Mouse (Mus musculus): ENCODE data around the gene Gm20716. TPM values are rescaled to one million over a fixed set of nuclear protein-coding genes. Genes with fewer than 3 reads are reported as not detected.

Gm20716 gene
- 15.6 and 16.7 TPM in 2 replicates for polyA plus RNA-seq (2016; fragmentation: Nextera tagmentation; extraction: Ambion mirVana)

GRCm38 (mm10) chr2:168230026-168230728 lies at the start of gene Gm20716, which contains the start of the genes Dpm1 and Mocs3:
TSS of gene Gm20716 (minus strand) at chr2:168230364.
TSS of gene Dpm1 (minus strand) at chr2:168230591.
TSS of gene Mocs3 (plus strand) at chr2:168230622.
- Histone ChIP-seq H3K27me3 (ENCODE audit: insufficient read depth, poor library complexity, severe bottlenecking) (no peaks in the 10 kb centered on the region), H3K36me3 (peaks cover 60% of the 10 kb centered on the region)
- under 1% methylated on average over 73 of the region's 73 CpGs for WGBS

DNA sequence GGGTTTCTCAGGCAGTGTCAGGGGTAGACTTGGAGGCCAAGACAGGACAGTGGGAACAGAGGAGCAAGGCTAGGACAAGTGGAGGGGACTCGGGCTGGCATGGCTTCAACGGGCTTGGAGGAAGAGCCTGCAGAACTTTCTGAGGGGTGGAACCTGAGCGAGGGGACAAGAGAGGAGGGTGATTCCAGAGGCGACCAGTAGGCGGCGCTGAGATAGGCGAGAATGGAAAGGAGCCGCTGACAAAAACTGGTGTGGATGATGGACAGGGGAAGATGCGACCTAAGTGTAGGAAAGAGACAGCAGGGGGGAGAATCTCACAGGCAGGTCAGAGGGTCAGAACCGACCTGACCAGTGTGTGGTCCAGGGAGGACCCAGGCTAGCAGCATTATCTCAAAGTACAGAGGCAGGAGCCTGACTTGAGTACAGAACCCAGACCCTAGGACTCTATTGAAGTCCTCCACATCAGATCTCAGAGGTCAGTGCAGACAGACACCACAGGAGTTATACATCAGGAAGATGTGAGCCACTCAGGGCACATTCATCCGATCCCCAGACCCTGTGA lies 44.3 kb upstream of the Gm20716 start:
- Histone ChIP-seq H3K27me3 (ENCODE audit: insufficient read depth, poor library complexity, severe bottlenecking) (peaks cover 64% of the 10 kb centered on the region), H3K9me3 (no peaks in the 10 kb centered on the region), H3K4me3 (no peak overlapping the region), H3K36me3 (no peaks in the 10 kb centered on the region), H3K27ac (no peak overlapping the region), H3K4me1 (replicated peaks) (peaks cover 33% of the 10 kb centered on the region; the same call in 1 of the 2 replicates)
- peak; percentile 75 for DNase-seq (ENCODE audit: low spot score)
- 9% methylated on average over 11 of the region's 11 CpGs for WGBS

More at GRCm38 (mm10) chr2:168230026-168230728, at the start of gene Gm20716, which contains the start of the genes Dpm1 and Mocs3:
- DNase-seq (ENCODE audit: low spot score): peak; percentile 92
- Histone ChIP-seq H3K4me1 (replicated peaks) (peaks cover 37% of the 10 kb centered on the region), H3K27ac (peak within 1 kb of the TSS; percentile 98), H3K9me3 (no peaks in the 10 kb centered on the region), H3K4me3 (peak within 1 kb of the TSS; percentile 100)

GRCm38 (mm10) chr2:168273387-168273786 lies 43.2 kb upstream of the Gm20716 start:
- DNase-seq (ENCODE audit: low spot score): no peak
- WGBS: 44% methylated on average over 9 of the region's 9 CpGs
- H3K27me3 ChIP-seq (ENCODE audit: insufficient read depth, poor library complexity, severe bottlenecking): peaks cover 60% of the 10 kb centered on the region

DNA sequence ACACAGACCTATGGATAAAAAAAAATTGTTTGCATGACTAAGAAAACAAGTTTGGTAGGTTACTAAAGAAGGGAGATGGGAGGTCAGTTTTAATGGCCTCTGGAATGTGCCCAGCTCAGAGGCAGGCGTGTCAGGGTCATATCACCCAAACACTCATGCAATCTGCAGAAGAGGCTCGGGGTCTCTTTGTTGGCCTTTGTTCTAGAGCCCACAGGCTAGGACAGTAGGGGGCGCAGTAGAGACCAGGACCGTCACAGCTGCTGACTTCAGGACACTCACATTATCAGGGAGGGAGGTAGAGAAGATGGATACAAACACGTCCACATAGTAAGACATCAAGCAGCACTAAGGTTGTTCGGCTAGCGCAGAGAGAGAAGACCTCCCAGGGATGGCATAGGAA lies 37.9 kb upstream of the Gm20716 start:
- DNase-seq (ENCODE audit: low spot score): peak; percentile 68
- 35% methylated on average over 7 of the region's 7 CpGs for WGBS
- H3K4me3 ChIP-seq: 0 out of 2 replicates have a peak overlapping the region, but pooled peaks have one; percentile 32

More at GRCm38 (mm10) chr2:168273387-168273786, 43.2 kb upstream of the Gm20716 start:
- H3K4me1 ChIP-seq (replicated peaks): peaks cover 31% of the 10 kb centered on the region; the same call in 1 of the 2 replicates
- 0 out of 2 replicates have a peak, but pooled peaks cover 3% of the 10 kb centered on the region for H3K36me3 ChIP-seq
- no peak overlapping the region for H3K4me3 ChIP-seq
- H3K9me3 ChIP-seq: 0 out of 2 replicates have a peak, but pooled peaks cover 4% of the 10 kb centered on the region
- H3K27ac ChIP-seq: no peak overlapping the region

GRCm38 (mm10) chr2:168260900-168261299 lies 30.7 kb upstream of the Gm20716 start:
- Histone ChIP-seq H3K4me3 (no peak overlapping the region), H3K36me3 (peaks cover 9% of the 10 kb centered on the region; the same call in 1 of the 2 replicates), H3K27ac (no peak overlapping the region), H3K27me3 (ENCODE audit: insufficient read depth, poor library complexity, severe bottlenecking) (peaks cover 17% of the 10 kb centered on the region), H3K9me3 (no peaks in the 10 kb centered on the region), H3K4me1 (replicated peaks) (no peaks in the 10 kb centered on the region)
- no peak for DNase-seq (ENCODE audit: low spot score)
- WGBS: 90% methylated on average over 10 of the region's 10 CpGs

More for the DNA sequence above, 37.9 kb upstream of the Gm20716 start:
- Histone ChIP-seq H3K27me3 (ENCODE audit: insufficient read depth, poor library complexity, severe bottlenecking) (peaks cover 19% of the 10 kb centered on the region), H3K9me3 (0 out of 2 replicates have a peak, but pooled peaks cover 4% of the 10 kb centered on the region), H3K27ac (no peak overlapping the region), H3K36me3 (0 out of 2 replicates have a peak, but pooled peaks cover 3% of the 10 kb centered on the region), H3K4me1 (replicated peaks) (peaks cover 5% of the 10 kb centered on the region; the same call in 1 of the 2 replicates)

- Histone ChIP-seq H3K27ac (no peak overlapping the region), H3K4me3 (no peak overlapping the region), H3K27me3 (ENCODE audit: insufficient read depth, poor library complexity, severe bottlenecking) (peaks cover 17% of the 10 kb centered on the region), H3K9me3 (no peaks in the 10 kb centered on the region), H3K36me3 (peaks cover 9% of the 10 kb centered on the region; the same call in 1 of the 2 replicates), H3K4me1 (replicated peaks) (no peaks in the 10 kb centered on the region)
- DNase-seq (ENCODE audit: low spot score): no peak
- 88% methylated on average over 3 of the region's 3 CpGs for WGBS
These were observed 30.0 kb upstream of the Gm20716 start for GRCm38 (mm10) chr2:168260124-168260523.

DNA sequence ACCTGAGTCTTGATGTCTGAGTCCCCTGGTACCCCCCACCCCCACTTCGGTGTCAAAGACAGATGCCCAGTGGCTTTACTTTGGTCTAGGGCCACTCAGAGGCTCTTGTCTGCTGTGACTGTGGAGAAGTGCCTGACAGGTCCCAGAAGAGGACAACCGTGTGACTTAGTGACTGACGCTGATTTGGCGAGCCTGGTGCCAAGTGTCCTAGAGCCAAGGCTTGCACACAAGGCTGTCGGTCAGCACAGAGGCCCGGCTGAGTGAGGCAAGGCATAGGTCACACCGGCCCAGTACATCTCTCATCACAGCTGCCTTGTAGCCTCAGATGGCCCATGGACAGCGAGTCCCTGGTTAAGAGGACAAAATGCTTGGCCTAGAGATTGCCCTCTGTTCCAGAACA lies 28.9 kb upstream of the Gm20716 start:
- H3K4me1 ChIP-seq (replicated peaks): 0 out of 2 replicates have a peak, but pooled peaks cover 2% of the 10 kb centered on the region
- H3K27me3 ChIP-seq (ENCODE audit: insufficient read depth, poor library complexity, severe bottlenecking): peaks cover 14% of the 10 kb centered on the region
- H3K36me3 ChIP-seq: peaks cover 9% of the 10 kb centered on the region; the same call in 1 of the 2 replicates
- DNase-seq (ENCODE audit: low spot score): no peak
- 89% methylated on average over 8 of the region's 8 CpGs for WGBS
- H3K27ac ChIP-seq: no peak overlapping the region
- no peak overlapping the region for H3K4me3 ChIP-seq
- H3K9me3 ChIP-seq: no peaks in the 10 kb centered on the region

GRCm38 (mm10) chr2:168257188-168257587 lies 27.0 kb upstream of the Gm20716 start:
- Histone ChIP-seq H3K27me3 (ENCODE audit: insufficient read depth, poor library complexity, severe bottlenecking) (peaks cover 5% of the 10 kb centered on the region; the same call in 1 of the 2 replicates), H3K4me1 (replicated peaks) (peaks cover 13% of the 10 kb centered on the region; the same call in 1 of the 2 replicates), H3K9me3 (no peaks in the 10 kb centered on the region), H3K36me3 (peaks cover 6% of the 10 kb centered on the region; the same call in 1 of the 2 replicates), H3K4me3 (no peak overlapping the region), H3K27ac (no peak overlapping the region)
- DNase-seq (ENCODE audit: low spot score): no peak
- WGBS: 86% methylated on average over 4 of the region's 4 CpGs

DNA sequence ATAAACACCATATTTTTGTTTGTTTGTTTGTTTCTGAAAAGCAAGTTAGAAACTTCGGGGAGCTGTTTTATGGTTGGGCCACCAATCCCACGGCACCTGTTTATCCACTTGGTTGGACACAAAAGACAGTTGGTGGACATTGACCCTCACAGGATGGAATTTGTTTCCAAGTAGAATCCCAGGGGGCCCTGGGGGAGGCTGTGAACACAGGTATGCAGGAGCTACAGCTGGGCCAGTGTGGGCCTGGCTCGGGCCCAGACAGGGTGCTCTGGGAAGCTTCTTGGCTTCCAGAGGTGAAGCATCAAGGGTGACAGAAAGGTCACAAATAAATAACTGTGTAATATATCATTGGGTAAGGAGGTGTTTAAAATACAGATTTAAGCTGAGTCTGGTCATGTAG lies 26.3 kb upstream of the Gm20716 start:
- no peak overlapping the region for H3K4me3 ChIP-seq
- peaks cover 5% of the 10 kb centered on the region; the same call in 1 of the 2 replicates for H3K27me3 ChIP-seq (ENCODE audit: insufficient read depth, poor library complexity, severe bottlenecking)
- H3K27ac ChIP-seq: no peak overlapping the region
- no peak for DNase-seq (ENCODE audit: low spot score)
- H3K36me3 ChIP-seq: peaks cover 6% of the 10 kb centered on the region; the same call in 1 of the 2 replicates
- no peaks in the 10 kb centered on the region for H3K9me3 ChIP-seq
- H3K4me1 ChIP-seq (replicated peaks): peaks cover 13% of the 10 kb centered on the region; the same call in 1 of the 2 replicates
- WGBS: 86% methylated on average over 3 of the region's 3 CpGs

GRCm38 (mm10) chr2:168253822-168254221 lies 23.7 kb upstream of the Gm20716 start:
- no peaks in the 10 kb centered on the region for H3K36me3 ChIP-seq
- peaks cover 13% of the 10 kb centered on the region; the same call in 1 of the 2 replicates for H3K4me1 ChIP-seq (replicated peaks)
- 65% methylated on average over 7 of the region's 7 CpGs for WGBS
- H3K27me3 ChIP-seq (ENCODE audit: insufficient read depth, poor library complexity, severe bottlenecking): peaks cover 11% of the 10 kb centered on the region; the same call in 1 of the 2 replicates
- H3K9me3 ChIP-seq: no peaks in the 10 kb centered on the region
- no peak overlapping the region for H3K27ac ChIP-seq
- no peak overlapping the region for H3K4me3 ChIP-seq
- no peak for DNase-seq (ENCODE audit: low spot score)

GRCm38 (mm10) chr2:168252639-168253292 lies 22.6 kb upstream of the Gm20716 start:
- peak; percentile 59 for DNase-seq (ENCODE audit: low spot score)
- H3K4me3 ChIP-seq: peak overlapping the region; percentile 30
- peaks cover 13% of the 10 kb centered on the region; the same call in 1 of the 2 replicates for H3K4me1 ChIP-seq (replicated peaks)
- no peak overlapping the region for H3K27ac ChIP-seq
- H3K36me3 ChIP-seq: no peaks in the 10 kb centered on the region
- no peaks in the 10 kb centered on the region for H3K9me3 ChIP-seq
- 14% methylated on average over 16 of the region's 16 CpGs for WGBS
- H3K27me3 ChIP-seq (ENCODE audit: insufficient read depth, poor library complexity, severe bottlenecking): peaks cover 11% of the 10 kb centered on the region; the same call in 1 of the 2 replicates

DNA sequence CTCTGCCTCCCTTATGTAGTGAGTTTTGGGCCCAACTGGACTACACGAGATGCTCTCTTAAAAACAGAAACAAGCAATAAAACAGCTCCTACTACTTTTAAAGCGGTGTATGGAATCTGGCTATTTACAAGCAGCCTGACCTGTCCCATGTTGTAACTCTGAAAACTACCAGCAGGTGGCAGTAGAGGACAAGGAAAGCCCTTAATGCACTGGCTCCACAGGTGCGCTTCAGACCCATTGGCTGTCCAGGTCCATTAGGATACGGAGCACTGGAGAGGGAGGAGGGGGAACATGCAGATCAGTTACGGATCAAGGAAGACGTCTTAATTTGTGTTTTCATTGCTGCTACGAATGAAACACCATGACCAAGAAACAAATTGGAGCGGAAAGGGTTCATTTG lies 20.1 kb upstream of the Gm20716 start:
- no peaks in the 10 kb centered on the region for H3K9me3 ChIP-seq
- WGBS: 18% methylated on average over 8 of the region's 8 CpGs
- H3K27me3 ChIP-seq (ENCODE audit: insufficient read depth, poor library complexity, severe bottlenecking): peaks cover 11% of the 10 kb centered on the region; the same call in 1 of the 2 replicates
- no peak overlapping the region for H3K4me3 ChIP-seq
- H3K4me1 ChIP-seq (replicated peaks): peaks cover 13% of the 10 kb centered on the region; the same call in 1 of the 2 replicates
- peak; percentile 85 for DNase-seq (ENCODE audit: low spot score)
- no peaks in the 10 kb centered on the region for H3K36me3 ChIP-seq
- H3K27ac ChIP-seq: no peak overlapping the region
